Mouse (Mus musculus) limb, embryonic 11.5 days (tissue): Measurements from ENCODE around the gene Lage3. TPM values are rescaled to one million over a fixed set of nuclear protein-coding genes. Genes with fewer than 3 reads are reported as not detected.

ENCODE experiments used
- ATAC-seq: fragments of 200-750 bp; cut with Nextera tagmentation; 2 replicates; pipeline ENCODE4 v1.8.0; 2017; ENCODE audit warnings: low read depth; ENCODE audit not compliant: insufficient number of reproducible peaks, low FRiP score, low TSS enrichment
- DNase-seq: peaks from one replicate; pipeline ENCODE4 v3.0.0-alpha.2; 2015; ENCODE audit warnings: low spot score
- H3K27ac ChIP-seq: fragments of 300-500 bp; sonication (generic); replicated peaks from 2 replicates; pipeline ENCODE4 v1.5.1; 2014; ENCODE audit warnings: low read depth, mild to moderate bottlenecking, low read length
- H3K27me3 ChIP-seq: fragments of 300-500 bp; sonication (generic); 2 replicates; pipeline ENCODE4 v1.6.1; 2014; ENCODE audit warnings: mild to moderate bottlenecking, low read length, mixed read lengths; ENCODE audit not compliant: control insufficient read depth, insufficient read depth
- H3K36me3 ChIP-seq: fragments of 300-500 bp; sonication (generic); 2 replicates; pipeline ENCODE4 v1.6.1; 2014; ENCODE audit warnings: mild to moderate bottlenecking, low read length, moderate library complexity, mixed read lengths; ENCODE audit not compliant: control insufficient read depth, insufficient read depth
- H3K4me1 ChIP-seq: fragments of 300-500 bp; sonication (generic); 2 replicates; pipeline ENCODE4 v1.6.1; 2014; ENCODE audit warnings: low read length, mixed read lengths; ENCODE audit not compliant: control insufficient read depth, insufficient read depth
- H3K4me2 ChIP-seq: fragments of 300-500 bp; sonication (generic); 2 replicates; pipeline ENCODE4 v1.6.1; 2014; ENCODE audit warnings: low read depth, mild to moderate bottlenecking, moderate library complexity; ENCODE audit not compliant: severe bottlenecking
- H3K4me3 ChIP-seq: fragments of 300-500 bp; sonication (generic); 2 replicates; pipeline ENCODE4 v1.5.1; 2014; ENCODE audit warnings: low read depth, low read length
- H3K9ac ChIP-seq: fragments of 300-500 bp; sonication (generic); 2 replicates; pipeline ENCODE4 v1.6.1; 2014; ENCODE audit warnings: mild to moderate bottlenecking, low read length
- H3K9me3 ChIP-seq: fragments of 300-500 bp; sonication (generic); 2 replicates; pipeline ENCODE4 v1.6.1; 2016; ENCODE audit warnings: low read length; ENCODE audit not compliant: control insufficient read depth
- WGBS: fragments of 180-500 bp; shearing (Covaris S2); extraction: QIAGEN DNeasy Blood & Tissue Kit; methylation state at CpG from one replicate; pipeline ENCODE4 v1.1.7; 2014; 5-methylcytosine and 5-hydroxymethylcytosine counted together
- microRNA-seq: library from miRNA; unstranded; fragments of <30 nt; microRNA quantifications from one replicate; pipeline ENCODE4, GENCODE M21; 2016
- polyA plus RNA-seq: library from polyadenylated mRNA; unstranded; fragments of >200 nt; fragmentation: Nextera tagmentation; extraction: Ambion mirVana; gene quantifications from 2 replicates; pipeline ENCODE4 v1.2.1, GENCODE M21; 2014

Lage3 gene
- polyA plus RNA-seq, 1 experiment from 2014 or later, result 122 TPM

GRCm38 (mm10) chrX:74304867-74305700 lies 48.3 kb downstream of the Lage3 start, which contains the start of gene Gdi1:
TSS of gene Gdi1 (plus strand) at chrX:74304998.
- ATAC-seq, result peak; percentile 76
- peak within 1 kb of the TSS; percentile 54 for H3K4me3 ChIP-seq
- H3K27ac ChIP-seq, result peak within 1 kb of the TSS; percentile 68; the same call in 1 of the 2 replicates
- no peaks in the 10 kb centered on the region for H3K9me3 ChIP-seq
- H3K4me2 ChIP-seq, result peak within 1 kb of the TSS; percentile 74
- DNase-seq, result peak; percentile 84
- H3K27me3 ChIP-seq, result no peaks in the 10 kb centered on the region
- WGBS, result 24% methylated on average over 40 of the region's 41 CpGs
- H3K36me3 ChIP-seq, result 0 out of 2 replicates have a peak, but pooled peaks cover 4% of the 10 kb centered on the region
- H3K9ac ChIP-seq, result peak within 1 kb of the TSS; percentile 63
- H3K4me1 ChIP-seq, result no peaks in the 10 kb centered on the region

Small RNA genes lying within 50 kb of the gene (microRNA-seq; reads per million reads assigned to microRNA genes)
- gene Mir7092, result 0.92 reads per million

Other genes with a start within 250 kb of the Lage3 start
- not detected in 2 replicates for gene Opn1mw, start 226.2 kb downstream of the Lage3 start, polyA plus RNA-seq
- 12.0 and 13.1 TPM in 2 replicates for gene Mecp2, start 218.3 kb downstream of the Lage3 start, polyA plus RNA-seq
- gene Tex28, start 185.8 kb downstream of the Lage3 start, polyA plus RNA-seq, result not detected in 2 replicates
- not detected in 2 replicates for gene Tktl1, start 176.4 kb downstream of the Lage3 start, polyA plus RNA-seq
- gene Flna, start 103.8 kb downstream of the Lage3 start, polyA plus RNA-seq, result 281 and 303 TPM in 2 replicates
- gene Emd, start 98.9 kb downstream of the Lage3 start, polyA plus RNA-seq, result 34.9 and 38.2 TPM in 2 replicates
- gene Rpl10, start 82.8 kb downstream of the Lage3 start, polyA plus RNA-seq, result 867 and 882 TPM in 2 replicates
- 63.1 and 72.0 TPM in 2 replicates for gene Taz, start 71.7 kb downstream of the Lage3 start, polyA plus RNA-seq
- gene Dnase1l1, start 71.3 kb downstream of the Lage3 start, polyA plus RNA-seq, result 5.4 and 5.8 TPM in 2 replicates
- 81.1 and 84.3 TPM in 2 replicates for gene Atp6ap1, start 56.5 kb downstream of the Lage3 start, polyA plus RNA-seq
- 176 and 207 TPM in 2 replicates for gene Gdi1, start 48.6 kb downstream of the Lage3 start, polyA plus RNA-seq
- 65.8 and 67.8 TPM in 2 replicates for gene Fam50a, start 40.6 kb downstream of the Lage3 start, polyA plus RNA-seq
- gene Plxna3, start 24.6 kb downstream of the Lage3 start, polyA plus RNA-seq, result 10.5 and 12.9 TPM in 2 replicates
- 54.6 and 56.7 TPM in 2 replicates for gene Ubl4a, start 19.6 kb upstream of the Lage3 start, polyA plus RNA-seq
- 10.8 and 15.2 TPM in 2 replicates for gene Slc10a3, start 19.7 kb upstream of the Lage3 start, polyA plus RNA-seq
- 26.0 and 29.4 TPM in 2 replicates for gene Fam3a, start 39.7 kb upstream of the Lage3 start, polyA plus RNA-seq
- 19.1 and 23.7 TPM in 2 replicates for gene Ikbkg, start 39.7 kb upstream of the Lage3 start, polyA plus RNA-seq
- 49.1 and 57.9 TPM in 2 replicates for gene G6pdx, start 75.6 kb upstream of the Lage3 start, polyA plus RNA-seq
- gene Gm6880, start 127.8 kb upstream of the Lage3 start, polyA plus RNA-seq, result 0.43 TPM in 1 of 2 replicates, not detected in the other
- not detected in 2 replicates for gene Olfr1326-ps1, start 221.3 kb upstream of the Lage3 start, polyA plus RNA-seq
- gene Olfr1325, start 239.1 kb upstream of the Lage3 start, polyA plus RNA-seq, result not detected in 2 replicates